Mouse (Mus musculus): ENCODE data around the gene Srpk2. TPM values are rescaled to one million over a fixed set of nuclear protein-coding genes. Genes with fewer than 3 reads are reported as not detected.
"Not testable (repeated sequence)": the region's sequence is repeated elsewhere in the genome, so short reads cannot be mapped to it uniquely, and the experiment has no call there.

Srpk2 gene
- polyA plus RNA-seq, 1 experiment from 2014 or later: 91.1 TPM

DNA sequence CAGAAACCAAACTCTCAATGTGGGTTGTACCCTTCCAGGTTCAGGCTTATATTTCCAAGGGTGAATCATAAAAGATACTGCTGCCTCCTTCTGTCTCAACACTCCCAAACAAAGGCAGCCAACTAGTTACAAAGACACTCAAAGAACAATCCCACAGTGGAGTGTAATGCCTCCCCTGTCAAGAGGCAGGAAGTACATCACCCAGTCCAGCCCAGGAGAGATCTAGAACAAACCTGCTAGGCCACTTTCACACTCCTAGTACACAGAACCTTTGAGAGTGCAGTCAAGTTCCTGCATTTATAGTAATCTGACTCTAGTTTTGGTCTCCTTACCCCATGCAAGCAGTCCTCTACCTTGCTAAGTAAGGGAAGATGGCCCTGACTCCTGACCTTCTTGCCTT is 18.5 kb downstream of the Srpk2 start:
- Histone ChIP-seq H3K27ac (replicated peaks) (no peak overlapping the region), H3K27me3 (no peaks in the 10 kb centered on the region), H3K4me2 (no peak overlapping the region), H3K9ac (no peak overlapping the region), H3K4me1 (replicated peaks) (0 out of 2 replicates have a peak, but pooled peaks cover 3% of the 10 kb centered on the region), H3K9me3 (no peaks in the 10 kb centered on the region), H3K36me3 (no peaks in the 10 kb centered on the region), H3K4me3 (no peak overlapping the region)
- no peak for ATAC-seq (ENCODE audit: low read depth)

DNA sequence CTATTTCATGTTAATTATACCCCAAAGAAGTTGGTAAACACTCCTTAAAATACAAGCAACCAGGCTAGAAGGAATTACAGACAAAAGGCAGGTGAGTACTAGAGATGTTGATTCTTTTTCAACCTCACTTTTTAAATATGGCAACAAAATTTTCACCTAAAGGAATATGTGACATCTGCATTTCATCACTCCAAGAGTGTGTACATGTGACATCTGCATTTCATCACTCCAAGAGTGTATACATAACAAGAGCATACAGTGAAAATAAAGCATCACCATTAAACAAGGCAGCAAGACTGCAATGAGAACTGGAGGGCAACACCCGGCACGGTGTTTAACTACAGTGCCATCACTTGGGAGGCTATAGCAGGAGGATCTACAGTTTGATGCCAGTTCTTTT is 23.2 kb downstream of the Srpk2 start:
- WGBS: 85% methylated on average over 2 of the region's 2 CpGs
- 0 out of 2 replicates have a peak, but pooled peaks cover 5% of the 10 kb centered on the region for H3K4me1 ChIP-seq (replicated peaks)
- H3K9ac ChIP-seq: no peak overlapping the region
- no peaks in the 10 kb centered on the region for H3K27me3 ChIP-seq
- H3K36me3 ChIP-seq: no peaks in the 10 kb centered on the region
- no peak overlapping the region for H3K27ac ChIP-seq (replicated peaks)
- no peak overlapping the region for H3K4me2 ChIP-seq
- no peak for ATAC-seq (ENCODE audit: low read depth)
- H3K9me3 ChIP-seq: no peaks in the 10 kb centered on the region
- no peak overlapping the region for H3K4me3 ChIP-seq

DNA sequence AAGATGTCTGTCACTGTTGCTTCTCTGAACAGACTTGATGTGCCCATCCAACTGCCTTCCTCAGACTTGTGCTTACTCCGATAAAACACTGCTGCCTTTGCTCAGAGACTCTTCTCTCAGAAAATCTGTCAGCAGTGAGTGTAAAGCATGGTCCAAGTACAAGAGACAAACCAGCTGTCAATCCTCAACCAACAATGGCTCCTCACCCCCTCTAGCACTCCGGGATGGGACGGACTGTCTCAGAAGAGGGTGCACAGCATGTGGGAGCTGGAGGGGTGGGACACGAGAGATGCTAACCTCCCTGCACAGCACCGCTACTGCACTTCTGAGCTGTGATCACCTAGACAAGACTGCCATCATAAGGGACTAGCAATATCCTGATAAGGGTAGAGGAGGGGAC is 26.4 kb downstream of the Srpk2 start:
- H3K4me3 ChIP-seq: no peak overlapping the region
- 0 out of 2 replicates have a peak, but pooled peaks cover 8% of the 10 kb centered on the region for H3K4me1 ChIP-seq (replicated peaks)
- H3K9ac ChIP-seq: no peak overlapping the region
- no peaks in the 10 kb centered on the region for H3K27me3 ChIP-seq
- H3K27ac ChIP-seq (replicated peaks): no peak overlapping the region
- WGBS: 74% methylated on average over 5 of the region's 5 CpGs
- H3K36me3 ChIP-seq: no peaks in the 10 kb centered on the region
- H3K9me3 ChIP-seq: no peaks in the 10 kb centered on the region
- no peak overlapping the region for H3K4me2 ChIP-seq
- no peak for ATAC-seq (ENCODE audit: low read depth)

DNA sequence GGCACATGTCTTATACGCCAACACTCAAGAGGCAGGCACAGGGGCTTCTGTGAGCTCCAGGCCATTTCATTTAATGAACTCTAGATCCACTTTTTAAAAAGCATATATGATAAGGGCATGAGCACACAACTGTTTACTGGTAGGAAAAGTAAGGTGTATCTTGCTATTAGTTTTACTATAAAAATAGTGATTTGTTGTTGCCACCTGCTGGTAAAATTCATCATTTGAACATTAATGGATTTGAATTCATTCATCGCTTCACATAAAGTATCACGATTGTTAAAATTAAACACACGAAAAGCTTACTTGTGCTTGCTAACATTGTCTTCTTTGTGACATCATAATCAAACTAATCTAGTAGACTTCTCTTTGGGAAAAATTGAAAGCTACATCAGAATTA is 27.8 kb downstream of the Srpk2 start:
- H3K9me3 ChIP-seq: no peaks in the 10 kb centered on the region
- 91% methylated on average over 4 of the region's 4 CpGs for whole genome bisulfite sequencing

GRCm38 (mm10) chr5:23655030-23655429 is 29.4 kb downstream of the Srpk2 start:
- Histone ChIP-seq H3K4me2 (no peak overlapping the region), H3K4me1 (replicated peaks) (0 out of 2 replicates have a peak, but pooled peaks cover 8% of the 10 kb centered on the region), H3K9me3 (no peaks in the 10 kb centered on the region), H3K27me3 (no peaks in the 10 kb centered on the region), H3K27ac (replicated peaks) (no peak overlapping the region), H3K36me3 (no peaks in the 10 kb centered on the region), H3K4me3 (no peak overlapping the region), H3K9ac (no peak overlapping the region)
- WGBS: 100% methylated on average over 1 of the region's 1 CpGs
- no peak for ATAC-seq (ENCODE audit: low read depth)

More for the DNA sequence above, 27.8 kb downstream of the Srpk2 start:
- no peaks in the 10 kb centered on the region for H3K36me3 ChIP-seq
- no peak overlapping the region for H3K4me2 ChIP-seq
- no peak overlapping the region for H3K9ac ChIP-seq
- no peaks in the 10 kb centered on the region for H3K27me3 ChIP-seq
- 0 out of 2 replicates have a peak, but pooled peaks cover 8% of the 10 kb centered on the region for H3K4me1 ChIP-seq (replicated peaks)
- H3K4me3 ChIP-seq: no peak overlapping the region
- no peak overlapping the region for H3K27ac ChIP-seq (replicated peaks)
- no peak for ATAC-seq (ENCODE audit: low read depth)

DNA sequence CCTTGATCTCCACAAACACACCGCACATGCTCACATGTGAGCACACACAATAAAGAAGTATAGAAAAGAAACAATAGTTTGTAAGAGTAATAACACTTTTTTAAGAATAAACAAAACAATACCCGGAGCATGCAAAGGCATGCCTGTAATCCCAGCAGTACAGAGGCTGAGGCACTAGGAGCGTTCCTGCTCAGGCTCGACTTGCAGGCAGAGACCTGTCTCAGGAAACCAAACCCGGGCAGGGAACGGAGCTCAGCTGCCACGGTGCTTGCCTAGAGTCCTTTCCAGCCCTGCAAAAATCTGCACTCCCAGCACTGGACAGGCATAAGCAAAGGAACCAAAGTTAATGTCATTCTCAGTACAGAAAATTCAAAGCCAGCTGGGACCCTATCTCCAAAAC is 32.1 kb downstream of the Srpk2 start:
- 79% methylated on average over 7 of the region's 7 CpGs for WGBS
- H3K36me3 ChIP-seq: no peaks in the 10 kb centered on the region
- no peaks in the 10 kb centered on the region for H3K9me3 ChIP-seq
- H3K4me3 ChIP-seq: no peak overlapping the region
- no peak for ATAC-seq (ENCODE audit: low read depth)
- no peak overlapping the region for H3K9ac ChIP-seq
- no peak overlapping the region for H3K27ac ChIP-seq (replicated peaks)
- no peaks in the 10 kb centered on the region for H3K27me3 ChIP-seq
- H3K4me1 ChIP-seq (replicated peaks): 0 out of 2 replicates have a peak, but pooled peaks cover 4% of the 10 kb centered on the region
- H3K4me2 ChIP-seq: no peak overlapping the region

- Histone ChIP-seq H3K36me3 (no peaks in the 10 kb centered on the region), H3K4me1 (replicated peaks) (0 out of 2 replicates have a peak, but pooled peaks cover 4% of the 10 kb centered on the region), H3K9me3 (no peaks in the 10 kb centered on the region), H3K4me2 (no peak overlapping the region), H3K4me3 (no peak overlapping the region), H3K27ac (replicated peaks) (no peak overlapping the region), H3K9ac (no peak overlapping the region), H3K27me3 (no peaks in the 10 kb centered on the region)
- ATAC-seq (ENCODE audit: low read depth): no peak
- 91% methylated on average over 3 of the region's 3 CpGs for WGBS
Measured at GRCm38 (mm10) chr5:23651786-23652185, 32.6 kb downstream of the Srpk2 start.

- Histone ChIP-seq H3K4me3 (no peak overlapping the region), H3K4me1 (replicated peaks) (0 out of 2 replicates have a peak, but pooled peaks cover 4% of the 10 kb centered on the region), H3K9ac (no peak overlapping the region), H3K4me2 (no peak overlapping the region), H3K27me3 (no peaks in the 10 kb centered on the region), H3K9me3 (no peaks in the 10 kb centered on the region), H3K27ac (replicated peaks) (no peak overlapping the region), H3K36me3 (no peaks in the 10 kb centered on the region)
- 75% methylated on average over 3 of the region's 3 CpGs for WGBS
- no peak for ATAC-seq (ENCODE audit: low read depth)
Measured at GRCm38 (mm10) chr5:23650504-23650903, 33.9 kb downstream of the Srpk2 start.

DNA sequence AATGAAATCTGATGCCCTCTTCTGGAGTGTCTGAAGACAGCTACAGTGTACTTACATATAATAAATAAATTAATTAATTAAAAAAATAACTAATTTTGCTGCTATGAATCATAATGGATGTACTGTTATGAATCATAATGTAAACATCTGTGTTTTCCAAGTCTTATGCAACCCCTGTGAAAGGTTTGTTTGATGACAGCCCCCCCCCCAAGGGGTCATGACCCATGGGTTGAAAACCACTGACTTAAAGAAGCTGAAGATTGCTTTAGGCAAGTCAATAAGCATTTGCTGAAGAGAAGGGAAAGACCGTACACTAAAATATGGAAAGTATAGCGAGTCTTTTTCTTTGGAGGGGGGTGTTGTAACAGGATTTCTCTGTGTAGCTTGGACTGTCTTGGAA is 35.2 kb downstream of the Srpk2 start:
- Histone ChIP-seq H3K36me3 (no peaks in the 10 kb centered on the region), H3K9ac (no peak overlapping the region), H3K4me3 (no peak overlapping the region), H3K4me2 (no peak overlapping the region), H3K27ac (replicated peaks) (no peak overlapping the region), H3K9me3 (no peaks in the 10 kb centered on the region), H3K27me3 (no peaks in the 10 kb centered on the region), H3K4me1 (replicated peaks) (no peaks in the 10 kb centered on the region)
- WGBS: 89% methylated on average over 2 of the region's 2 CpGs
- no peak for ATAC-seq (ENCODE audit: low read depth)

GRCm38 (mm10) chr5:23645671-23646070 is 38.7 kb downstream of the Srpk2 start:
- H3K4me1 ChIP-seq (replicated peaks): no peaks in the 10 kb centered on the region
- no peak overlapping the region for H3K9ac ChIP-seq
- no peaks in the 10 kb centered on the region for H3K9me3 ChIP-seq
- 85% methylated on average over 3 of the region's 3 CpGs for WGBS
- H3K36me3 ChIP-seq: no peaks in the 10 kb centered on the region
- ATAC-seq (ENCODE audit: low read depth): no peak
- H3K27me3 ChIP-seq: no peaks in the 10 kb centered on the region
- H3K4me2 ChIP-seq: no peak overlapping the region
- H3K4me3 ChIP-seq: no peak overlapping the region
- H3K27ac ChIP-seq (replicated peaks): no peak overlapping the region

GRCm38 (mm10) chr5:23639193-23639592 is 45.2 kb downstream of the Srpk2 start:
- not testable (repeated sequence) for H3K9ac ChIP-seq; H3K36me3 ChIP-seq; H3K4me1 ChIP-seq (replicated peaks); H3K27me3 ChIP-seq; H3K27ac ChIP-seq (replicated peaks); H3K4me2 ChIP-seq; ATAC-seq (ENCODE audit: low read depth); H3K9me3 ChIP-seq; H3K4me3 ChIP-seq

DNA sequence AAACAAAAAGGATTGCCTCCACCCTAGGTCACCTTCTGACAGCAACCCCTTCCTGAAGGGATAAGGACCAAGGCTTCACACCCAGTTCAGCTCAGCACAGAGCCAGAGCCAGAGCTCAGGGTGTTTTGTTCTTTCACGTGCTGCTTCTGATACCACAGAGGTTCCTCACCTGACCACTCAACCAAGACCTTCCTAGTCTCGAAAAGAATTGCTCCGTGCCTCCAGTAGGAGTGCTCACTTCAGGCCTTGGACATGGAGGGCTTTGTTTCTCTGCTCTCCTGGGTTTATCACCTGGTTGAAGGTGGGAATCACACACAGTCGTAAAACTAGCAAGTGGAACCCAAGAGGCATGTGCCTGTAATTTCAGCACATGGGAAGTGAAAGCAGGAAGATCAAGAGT is 46.4 kb downstream of the Srpk2 start:
- Histone ChIP-seq H3K4me2 (no peak overlapping the region), H3K27me3 (no peaks in the 10 kb centered on the region), H3K27ac (replicated peaks) (no peak overlapping the region), H3K9ac (no peak overlapping the region), H3K9me3 (no peaks in the 10 kb centered on the region), H3K4me3 (no peak overlapping the region), H3K4me1 (replicated peaks) (no peaks in the 10 kb centered on the region), H3K36me3 (no peaks in the 10 kb centered on the region)
- ATAC-seq (ENCODE audit: low read depth): no peak
- 84% methylated on average over 4 of the region's 4 CpGs for whole genome bisulfite sequencing

GRCm38 (mm10) chr5:23637337-23637736 is 47.1 kb downstream of the Srpk2 start:
- no peak overlapping the region for H3K4me2 ChIP-seq
- 92% methylated on average over 8 of the region's 8 CpGs for WGBS
- no peak overlapping the region for H3K9ac ChIP-seq
- no peak for ATAC-seq (ENCODE audit: low read depth)
- no peak overlapping the region for H3K27ac ChIP-seq (replicated peaks)
- no peaks in the 10 kb centered on the region for H3K27me3 ChIP-seq
- no peaks in the 10 kb centered on the region for H3K36me3 ChIP-seq
- H3K4me3 ChIP-seq: no peak overlapping the region
- H3K4me1 ChIP-seq (replicated peaks): no peaks in the 10 kb centered on the region
- no peaks in the 10 kb centered on the region for H3K9me3 ChIP-seq

All from neural tube, embryonic 13.5 days (tissue).